ENCODE assay signal across 27 mouse cellular contexts in the genomic region with DNA sequence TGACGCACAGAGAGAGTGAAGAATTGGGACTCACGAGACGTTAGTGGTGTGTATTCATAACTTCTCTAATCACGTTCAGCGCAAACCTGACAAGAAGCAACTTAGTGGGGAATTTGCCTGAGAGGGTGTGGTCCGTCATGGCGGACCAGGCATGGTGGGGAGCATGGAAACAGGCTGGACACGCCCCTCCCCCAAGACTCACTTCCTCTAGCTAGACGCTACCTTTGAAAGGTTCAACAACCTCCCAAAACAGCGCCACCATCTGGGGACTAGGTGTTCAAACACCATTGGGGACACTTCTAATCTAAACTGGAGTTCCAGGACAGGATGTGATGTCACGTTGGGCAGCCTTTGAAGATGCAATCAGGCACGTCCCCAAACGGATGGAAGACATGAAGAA. TPM values are rescaled to one million over a fixed set of nuclear protein-coding genes. Genes with fewer than 3 reads are reported as not detected.
DNase-seq lines count a peak whose midpoint lies in the region; ATAC-seq lines count a peak whose summit lies in the region.
"Had no signal": no experiment of that assay in that cellular context is flagged by ENCODE, and none has a peak within 500 bp of the region (broad histone marks: within the 10 kb centered on the region; RNA-seq: fewer than 3 reads in every experiment).

No protein-coding gene starts in this region.

- WGBS in liver, embryonic 11.5 days: 71% methylated on average over 13 of the region's 13 CpGs
- 87% methylated on average over 13 of the region's 13 CpGs for WGBS in forebrain, embryonic 11.5 days

- no peaks in the 10 kb centered on the region for H3K27me3 ChIP-seq in liver, embryonic 11.5 days (replicated peaks; ENCODE audit: control insufficient read depth, insufficient read depth, low read length)
- H3K27me3 ChIP-seq in forebrain, embryonic 11.5 days (ENCODE audit: control insufficient read depth, insufficient read depth, low read length): no peaks in the 10 kb centered on the region
- H3K27me3 ChIP-seq: embryonic facial prominence, embryonic 15.5 days; heart, embryonic 13.5 days; limb, embryonic 15.5 days; neural tube, embryonic 13.5 days had no signal

- no peaks in the 10 kb centered on the region for H3K36me3 ChIP-seq in liver, embryonic 11.5 days (ENCODE audit: control insufficient read depth, insufficient read depth, low read length)
- H3K36me3 ChIP-seq in forebrain, embryonic 11.5 days (ENCODE audit: control insufficient read depth, insufficient read depth, low read length): no peaks in the 10 kb centered on the region
- H3K36me3 ChIP-seq: embryonic facial prominence, embryonic 15.5 days; forebrain, embryonic 10.5 days; G1E; limb, embryonic 15.5 days; neural tube, embryonic 13.5 days had no signal

- no peak overlapping the region for H3K4me3 ChIP-seq in liver, embryonic 11.5 days (ENCODE audit: low read depth, low read length)
- H3K4me3 ChIP-seq in forebrain, embryonic 11.5 days (ENCODE audit: low read depth, low read length): no peak overlapping the region
- H3K4me3 ChIP-seq: embryonic facial prominence, embryonic 15.5 days; forebrain, embryonic 10.5 days; heart, embryonic 13.5 days; limb, embryonic 15.5 days; neural tube, embryonic 13.5 days had no signal

- H3K27ac ChIP-seq in liver, embryonic 11.5 days (ENCODE audit: low read depth, low read length): no peak overlapping the region
- no peak overlapping the region for H3K27ac ChIP-seq in forebrain, embryonic 11.5 days (ENCODE audit: low read depth, low read length)
- H3K27ac ChIP-seq: embryonic facial prominence, embryonic 15.5 days; forebrain, embryonic 10.5 days; heart, embryonic 13.5 days; limb, embryonic 15.5 days; macrophage; neural tube, embryonic 13.5 days had no signal

- no peak overlapping the region for H3K4me2 ChIP-seq in liver, embryonic 11.5 days
- H3K4me2 ChIP-seq in forebrain, embryonic 11.5 days (ENCODE audit: low read depth, low read length, severe bottlenecking): no peak overlapping the region
- H3K4me2 ChIP-seq: embryonic facial prominence, embryonic 15.5 days; heart, embryonic 13.5 days; limb, embryonic 15.5 days; midbrain, embryonic 11.5 days; neural tube, embryonic 13.5 days had no signal

- H3K9ac ChIP-seq in liver, embryonic 11.5 days (ENCODE audit: low read depth, low read length): no peak overlapping the region
- no peak overlapping the region for H3K9ac ChIP-seq in forebrain, embryonic 11.5 days (ENCODE audit: low read length)
- H3K9ac ChIP-seq: embryonic facial prominence, embryonic 15.5 days; heart, embryonic 13.5 days; limb, embryonic 15.5 days; liver, postnatal 0 days; neural tube, embryonic 13.5 days had no signal

- ATAC-seq in liver, embryonic 11.5 days (replicated peaks; ENCODE audit: low FRiP score): no peak
- ATAC-seq in forebrain, embryonic 11.5 days (replicated peaks; ENCODE audit: low FRiP score): no peak
- ATAC-seq: activated CD4-positive, CD25-positive, alpha-beta regulatory T cell, adult 4 months; hindbrain, embryonic 16.5 days; liver, postnatal 0 days had no signal

- peak; percentile 17 for DNase-seq in adrenal gland, postnatal 14 days
- no peak for DNase-seq in adrenal gland, adult 2 months
- DNase-seq in 416B (ENCODE audit: low read depth) (peak; percentile 55), MN1 (ENCODE audit: low spot score) (peak; percentile 20)
- DNase-seq in retina, postnatal 1 day: peak; percentile 16
- DNase-seq in liver, embryonic 11.5 days (ENCODE audit: low spot score): no peak
- DNase-seq in right cerebral cortex, adult 2 months (ENCODE audit: low spot score in 2 of 2): no peak
- no peak for DNase-seq in forebrain, embryonic 11.5 days (ENCODE audit: low spot score)
- DNase-seq: cerebellum, postnatal 14 days; embryo, embryonic 11 days; heart, postnatal 36 days; kidney, adult 11 months; kidney, postnatal 10 days; layer of hippocampus, postnatal 36 days; liver, postnatal 0 days; right cerebral cortex, postnatal 4 days; thymus, adult 18-20 months had no signal

- H3K4me1 ChIP-seq in liver, embryonic 11.5 days (replicated peaks; ENCODE audit: control insufficient read depth, insufficient read depth, low read length): no peaks in the 10 kb centered on the region
- no peaks in the 10 kb centered on the region for H3K4me1 ChIP-seq in forebrain, embryonic 11.5 days (replicated peaks; ENCODE audit: control insufficient read depth, insufficient read depth, low read length)
- H3K4me1 ChIP-seq: embryonic facial prominence, embryonic 15.5 days; forebrain, embryonic 10.5 days; heart, embryonic 13.5 days; limb, embryonic 15.5 days; neural tube, embryonic 13.5 days had no signal

- H3K9me3 ChIP-seq in liver, embryonic 11.5 days (ENCODE audit: control insufficient read depth, low read length): peaks cover 6% of the 10 kb centered on the region
- no peaks in the 10 kb centered on the region for H3K9me3 ChIP-seq in forebrain, embryonic 11.5 days (ENCODE audit: control insufficient read depth, low read length)
- H3K9me3 ChIP-seq: limb, embryonic 15.5 days; neural tube, embryonic 13.5 days had no signal

RNA-seq across cellular contexts. Expression of a gene that starts 48.8 kb away (rescaled TPM):
- total RNA-seq in adrenal gland, postnatal 14 days (2021): 160 and 163 TPM in 2 replicates
- total RNA-seq in adrenal gland, adult 2 months (2021): 100 to 1,000 TPM; 215 to 223 TPM
- polyA plus RNA-seq in adrenal gland, adult 2 months (2012; rRNA removed): 33.1 and 38.3 TPM in 2 replicates
- polyA plus RNA-seq in liver, embryonic 11.5 days (2014; fragmentation: Nextera tagmentation; extraction: Ambion mirVana): 170 and 177 TPM in 2 replicates
- polyA plus RNA-seq in forebrain, embryonic 11.5 days (2014; fragmentation: Nextera tagmentation; extraction: Ambion mirVana): 301 and 310 TPM in 2 replicates

Comparison
In these comparisons a context has a peak if more than half of its experiments do, and no peak if none do; other contexts are left out.
1. DNase-seq: peak in adrenal gland, postnatal 14 days (single experiment), 416B (single experiment), MN1 (single experiment) and retina, postnatal 1 day (single experiment); none in adrenal gland, adult 2 months (single experiment), liver, embryonic 11.5 days (single experiment), right cerebral cortex, adult 2 months (0 of 2) and forebrain, embryonic 11.5 days (single experiment).